Mouse (Mus musculus): ENCODE data around the gene Wtip. TPM values are rescaled to one million over a fixed set of nuclear protein-coding genes. Genes with fewer than 3 reads are reported as not detected.
"Not testable (repeated sequence)": the region's sequence is repeated elsewhere in the genome, so short reads cannot be mapped to it uniquely, and the experiment has no call there.

Wtip gene
- polyA plus RNA-seq (2015; fragmentation: Nextera tagmentation; extraction: Ambion mirVana), result 0.34 and 0.58 TPM in 2 replicates

- 5% methylated on average over 27 of the region's 65 CpGs for WGBS (ENCODE audit: insufficient replicate concordance)
- ATAC-seq (ENCODE audit: low read depth), result peak; percentile 73
- Histone ChIP-seq H3K4me1 (replicated peaks) (0 out of 2 replicates have a peak, but pooled peaks cover 2% of the 10 kb centered on the region), H3K36me3 (no peaks in the 10 kb centered on the region), H3K27ac (no peak within 1 kb of the TSS), H3K9me3 (replicated peaks) (no peaks in the 10 kb centered on the region), H3K4me2 (peak within 1 kb of the TSS; percentile 62), H3K9ac (peak within 1 kb of the TSS; percentile 65), H3K27me3 (peaks cover 53% of the 10 kb centered on the region), H3K4me3 (replicated peaks) (peak within 1 kb of the TSS; percentile 61)
- DNase-seq, result no peak
These were observed at the start of gene Wtip for GRCm38 (mm10) chr7:34133117-34133762. Gene Wtip, minus strand, starts transcription at chr7:34133268.

- H3K27me3 ChIP-seq; ATAC-seq (ENCODE audit: low read depth); H3K27ac ChIP-seq; H3K9me3 ChIP-seq (replicated peaks); DNase-seq; H3K36me3 ChIP-seq; H3K4me2 ChIP-seq; H3K4me1 ChIP-seq (replicated peaks); H3K9ac ChIP-seq; H3K4me3 ChIP-seq (replicated peaks): not testable (repeated sequence)
- 71% methylated on average over 6 of the region's 6 CpGs for WGBS (ENCODE audit: insufficient replicate concordance)
These were observed 43.2 kb upstream of the Wtip start for GRCm38 (mm10) chr7:34176241-34176640.

- ATAC-seq (ENCODE audit: low read depth), result no peak
- Histone ChIP-seq H3K4me3 (replicated peaks) (no peak overlapping the region), H3K9ac (no peak overlapping the region), H3K27ac (no peak overlapping the region), H3K9me3 (replicated peaks) (no peaks in the 10 kb centered on the region; the same call in 1 of the 2 replicates), H3K27me3 (no peaks in the 10 kb centered on the region), H3K4me2 (no peak overlapping the region), H3K4me1 (replicated peaks) (peaks cover 4% of the 10 kb centered on the region; the same call in 1 of the 2 replicates), H3K36me3 (no peaks in the 10 kb centered on the region)
- DNase-seq, result no peak
- WGBS (ENCODE audit: insufficient replicate concordance), result 50% methylated on average over 1 of the region's 1 CpGs
These were observed 39.2 kb upstream of the Wtip start for GRCm38 (mm10) chr7:34172251-34172650.

DNA sequence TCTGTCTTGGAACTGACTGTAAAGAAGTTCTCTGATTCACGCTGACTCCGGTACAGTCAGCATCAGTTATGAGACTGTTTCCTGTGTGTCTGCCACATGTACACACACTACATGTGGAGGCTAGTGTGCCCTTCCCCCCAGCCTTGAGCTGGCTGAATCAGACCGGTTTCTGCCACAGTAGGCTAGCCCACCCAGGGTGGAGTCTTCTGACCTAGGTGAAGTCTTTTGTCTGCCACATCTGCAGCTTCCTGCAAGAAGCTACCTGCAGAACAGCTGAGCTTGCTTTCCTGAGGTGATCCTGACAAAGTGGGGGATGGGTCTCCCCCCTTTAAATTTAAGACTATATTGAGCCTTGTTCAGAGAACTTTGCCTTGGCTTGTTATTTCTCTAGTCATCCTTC is 36.4 kb upstream of the Wtip start, which contains the start of gene Uba2:
Gene Uba2 (minus strand): TSS at position 146 of the 400 bp plus-strand sequence.
- Histone ChIP-seq H3K4me2 (peak within 1 kb of the TSS; percentile 84), H3K36me3 (peaks cover 18% of the 10 kb centered on the region), H3K9me3 (replicated peaks) (no peaks in the 10 kb centered on the region), H3K27ac (peak within 1 kb of the TSS; percentile 86; the same call in 1 of the 2 replicates), H3K9ac (peak within 1 kb of the TSS; percentile 95; the same call in 1 of the 2 replicates), H3K27me3 (no peaks in the 10 kb centered on the region), H3K4me1 (replicated peaks) (peaks cover 25% of the 10 kb centered on the region), H3K4me3 (replicated peaks) (peak within 1 kb of the TSS; percentile 96)
- 70% methylated on average over 3 of the region's 3 CpGs for WGBS (ENCODE audit: insufficient replicate concordance)
- ATAC-seq (ENCODE audit: low read depth), result no peak
- no peak for DNase-seq

- 11% methylated on average over 30 of the region's 30 CpGs for WGBS (ENCODE audit: insufficient replicate concordance)
- Histone ChIP-seq H3K9me3 (replicated peaks) (no peaks in the 10 kb centered on the region), H3K4me2 (peak overlapping the region; percentile 84), H3K9ac (peak overlapping the region; percentile 95), H3K4me1 (replicated peaks) (peaks cover 25% of the 10 kb centered on the region), H3K27me3 (no peaks in the 10 kb centered on the region), H3K4me3 (replicated peaks) (peak overlapping the region; percentile 96), H3K36me3 (peaks cover 25% of the 10 kb centered on the region), H3K27ac (peak overlapping the region; percentile 86)
- ATAC-seq (ENCODE audit: low read depth) (peak; percentile 95), DNase-seq (peak; percentile 86)
These were observed 35.6 kb upstream of the Wtip start for GRCm38 (mm10) chr7:34168470-34169251.

DNA sequence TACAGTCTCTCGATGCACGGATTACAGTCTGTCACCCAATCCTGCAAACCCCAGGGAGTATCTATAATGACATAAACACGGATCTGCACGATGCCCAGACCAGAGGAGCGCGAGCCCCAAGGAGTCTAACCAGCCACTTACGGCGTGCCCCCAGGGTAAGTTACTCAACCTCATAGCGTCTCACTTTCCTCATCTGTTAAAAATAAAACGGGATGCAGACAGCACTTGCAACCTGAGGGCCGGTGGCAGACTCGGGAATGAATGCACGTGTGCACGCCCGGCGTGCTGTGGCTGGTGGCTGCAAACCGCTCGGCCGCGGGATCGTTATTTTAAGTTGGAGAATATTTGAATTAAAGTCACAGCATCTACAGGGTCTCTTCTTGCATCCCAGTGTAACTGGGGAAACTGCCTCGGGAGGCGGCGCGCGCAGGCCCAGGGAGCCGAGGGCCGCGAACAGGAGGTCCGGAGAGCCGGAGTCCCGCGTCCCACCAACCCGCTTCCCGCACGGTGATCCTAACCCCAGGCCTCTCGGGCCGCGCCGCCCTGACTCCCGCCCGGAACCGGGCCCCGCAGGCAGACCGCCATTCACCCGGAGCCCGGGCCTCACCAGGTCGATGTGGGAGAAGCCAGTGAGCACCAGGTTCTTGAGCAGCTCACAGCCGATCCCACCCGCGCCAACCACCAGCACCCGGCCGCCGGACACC is 34.9 kb upstream of the Wtip start:
- peaks cover 25% of the 10 kb centered on the region for H3K4me1 ChIP-seq (replicated peaks)
- H3K9me3 ChIP-seq (replicated peaks), result no peaks in the 10 kb centered on the region
- H3K9ac ChIP-seq, result peak overlapping the region; percentile 95
- ATAC-seq (ENCODE audit: low read depth), result peak; percentile 76
- under 1% methylated on average over 54 of the region's 54 CpGs for WGBS (ENCODE audit: insufficient replicate concordance)
- peak overlapping the region; percentile 84 for H3K4me2 ChIP-seq
- peaks cover 32% of the 10 kb centered on the region for H3K36me3 ChIP-seq
- H3K4me3 ChIP-seq (replicated peaks), result peak overlapping the region; percentile 96
- H3K27ac ChIP-seq, result peak overlapping the region; percentile 86
- no peaks in the 10 kb centered on the region for H3K27me3 ChIP-seq
- peak; percentile 26 for DNase-seq

GRCm38 (mm10) chr7:34166850-34167249 is 33.8 kb upstream of the Wtip start:
- peaks cover 43% of the 10 kb centered on the region for H3K36me3 ChIP-seq
- ATAC-seq (ENCODE audit: low read depth), result no peak
- H3K4me2 ChIP-seq, result peak overlapping the region; percentile 84
- no peak overlapping the region for H3K27ac ChIP-seq
- no peaks in the 10 kb centered on the region for H3K9me3 ChIP-seq (replicated peaks)
- peak overlapping the region; percentile 21 for H3K4me3 ChIP-seq (replicated peaks)
- H3K4me1 ChIP-seq (replicated peaks), result peaks cover 25% of the 10 kb centered on the region
- H3K27me3 ChIP-seq, result no peaks in the 10 kb centered on the region
- 44% methylated on average over 4 of the region's 4 CpGs for WGBS (ENCODE audit: insufficient replicate concordance)
- H3K9ac ChIP-seq, result peak overlapping the region; percentile 49
- DNase-seq, result peak; percentile 69

GRCm38 (mm10) chr7:34165999-34166398 is 32.9 kb upstream of the Wtip start:
- DNase-seq, result no peak
- no peak overlapping the region for H3K27ac ChIP-seq
- H3K4me1 ChIP-seq (replicated peaks), result peaks cover 25% of the 10 kb centered on the region
- H3K9me3 ChIP-seq (replicated peaks), result no peaks in the 10 kb centered on the region
- H3K36me3 ChIP-seq, result peaks cover 52% of the 10 kb centered on the region
- H3K27me3 ChIP-seq, result no peaks in the 10 kb centered on the region
- H3K4me2 ChIP-seq, result peak overlapping the region; percentile 84; the same call in 1 of the 2 replicates
- no peak for ATAC-seq (ENCODE audit: low read depth)
- peak overlapping the region; percentile 49 for H3K9ac ChIP-seq
- WGBS (ENCODE audit: insufficient replicate concordance), result 80% methylated on average over 3 of the region's 3 CpGs
- 0 out of 2 replicates have a peak overlapping the region, but pooled peaks have one; percentile 21 for H3K4me3 ChIP-seq (replicated peaks)

GRCm38 (mm10) chr7:34164671-34165070 is 31.6 kb upstream of the Wtip start:
- H3K27ac ChIP-seq, result no peak overlapping the region
- H3K4me3 ChIP-seq (replicated peaks), result no peak overlapping the region
- no peaks in the 10 kb centered on the region for H3K9me3 ChIP-seq (replicated peaks)
- DNase-seq, result no peak
- H3K36me3 ChIP-seq, result peaks cover 64% of the 10 kb centered on the region
- H3K9ac ChIP-seq, result no peak overlapping the region
- H3K27me3 ChIP-seq, result no peaks in the 10 kb centered on the region
- H3K4me1 ChIP-seq (replicated peaks), result peaks cover 25% of the 10 kb centered on the region
- WGBS (ENCODE audit: insufficient replicate concordance), result 91% methylated on average over 7 of the region's 7 CpGs
- H3K4me2 ChIP-seq, result no peak overlapping the region
- ATAC-seq (ENCODE audit: low read depth), result no peak

- H3K9me3 ChIP-seq (replicated peaks), result no peaks in the 10 kb centered on the region
- WGBS (ENCODE audit: insufficient replicate concordance), result 82% methylated on average over 3 of the region's 3 CpGs
- no peaks in the 10 kb centered on the region for H3K4me1 ChIP-seq (replicated peaks)
- H3K4me2 ChIP-seq, result no peak overlapping the region
- H3K27me3 ChIP-seq, result no peaks in the 10 kb centered on the region
- DNase-seq, result no peak
- ATAC-seq (ENCODE audit: low read depth), result no peak
- H3K4me3 ChIP-seq (replicated peaks), result no peak overlapping the region
- no peak overlapping the region for H3K27ac ChIP-seq
- H3K9ac ChIP-seq, result no peak overlapping the region
- H3K36me3 ChIP-seq, result peaks cover 96% of the 10 kb centered on the region
These were observed 26.1 kb upstream of the Wtip start for GRCm38 (mm10) chr7:34159167-34159566.

DNA sequence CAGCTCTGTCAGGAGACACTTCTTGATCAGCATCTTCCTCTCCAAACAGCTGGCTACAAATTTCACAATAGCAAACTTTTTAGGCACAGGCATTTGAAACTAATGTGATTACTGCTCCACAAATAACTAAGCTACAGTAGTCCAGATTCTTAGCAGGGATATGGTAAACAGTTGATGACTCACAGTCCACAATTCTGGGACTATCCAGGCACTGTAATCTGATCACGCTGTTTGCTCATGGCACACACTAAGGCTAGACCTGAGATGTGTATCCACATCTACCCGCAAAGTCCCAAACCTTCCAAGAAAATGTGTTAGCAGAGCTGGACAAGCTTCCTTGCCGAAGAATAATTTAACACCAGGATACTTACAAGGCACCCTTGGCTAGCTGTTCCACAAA is 24.9 kb upstream of the Wtip start:
- DNase-seq (no peak), ATAC-seq (ENCODE audit: low read depth) (no peak)
- no peaks in the 10 kb centered on the region for H3K4me1 ChIP-seq (replicated peaks)
- H3K27me3 ChIP-seq, result no peaks in the 10 kb centered on the region
- no peak overlapping the region for H3K4me2 ChIP-seq
- no peaks in the 10 kb centered on the region for H3K9me3 ChIP-seq (replicated peaks)
- H3K36me3 ChIP-seq, result peaks cover 98% of the 10 kb centered on the region
- 94% methylated on average over 3 of the region's 3 CpGs for WGBS (ENCODE audit: insufficient replicate concordance)
- no peak overlapping the region for H3K27ac ChIP-seq
- no peak overlapping the region for H3K9ac ChIP-seq
- no peak overlapping the region for H3K4me3 ChIP-seq (replicated peaks)

All from liver, embryonic 13.5 days (tissue).